Mouse (Mus musculus): ENCODE results near the gene Car4. TPM values are rescaled to one million over a fixed set of nuclear protein-coding genes. Genes with fewer than 3 reads are reported as not detected.

Car4 gene
- polyA plus RNA-seq, 1 experiment from 2014 or later, result 2.9 TPM

- WGBS, result 87% methylated on average over 10 of the region's 10 CpGs
- Histone ChIP-seq H3K27me3 (replicated peaks; ENCODE audit: low read depth, poor library complexity, severe bottlenecking) (peaks cover 25% of the 10 kb centered on the region), H3K9me3 (no peaks in the 10 kb centered on the region), H3K4me3 (no peak overlapping the region), H3K36me3 (replicated peaks) (no peaks in the 10 kb centered on the region), H3K4me1 (peaks cover 20% of the 10 kb centered on the region), H3K27ac (replicated peaks) (no peak overlapping the region)
- no peak for DNase-seq (ENCODE audit: low spot score)
Measured at GRCm38 (mm10) chr11:84940140-84940539, 17.4 kb upstream of the Car4 start.

DNA sequence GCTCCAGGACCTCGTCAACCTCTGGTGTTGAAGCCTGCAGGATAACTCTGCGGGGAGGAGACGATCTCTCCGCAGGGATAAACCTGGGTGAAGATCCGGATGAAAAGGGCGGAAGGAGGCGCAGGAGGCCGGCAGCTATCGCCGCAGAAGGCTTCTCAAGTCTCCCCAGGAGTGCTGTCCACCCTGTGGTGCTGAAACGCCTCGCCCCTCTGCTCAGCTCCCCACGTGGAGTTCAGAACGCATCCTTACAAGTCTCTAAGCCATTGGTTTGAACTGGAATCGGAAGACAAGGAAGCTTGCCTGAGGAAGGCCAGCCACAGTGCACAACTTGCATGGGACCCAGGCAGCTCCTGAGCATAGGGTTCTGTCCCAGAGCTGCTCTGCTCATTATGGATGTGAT lies 13.6 kb upstream of the Car4 start:
- no peaks in the 10 kb centered on the region for H3K9me3 ChIP-seq
- 2% methylated on average over 15 of the region's 15 CpGs for WGBS
- peak overlapping the region; percentile 45 for H3K4me3 ChIP-seq
- peaks cover 28% of the 10 kb centered on the region for H3K4me1 ChIP-seq
- H3K27ac ChIP-seq (replicated peaks), result no peak overlapping the region
- no peaks in the 10 kb centered on the region for H3K36me3 ChIP-seq (replicated peaks)
- DNase-seq (ENCODE audit: low spot score), result peak; percentile 89
- H3K27me3 ChIP-seq (replicated peaks; ENCODE audit: low read depth, poor library complexity, severe bottlenecking), result peaks cover 33% of the 10 kb centered on the region

- H3K9me3 ChIP-seq, result no peaks in the 10 kb centered on the region
- DNase-seq (ENCODE audit: low spot score), result peak; percentile 23
- H3K36me3 ChIP-seq (replicated peaks), result no peaks in the 10 kb centered on the region
- H3K4me1 ChIP-seq, result peaks cover 28% of the 10 kb centered on the region
- WGBS, result 2% methylated on average over 12 of the region's 12 CpGs
- 0 out of 2 replicates have a peak overlapping the region, but pooled peaks have one; percentile 14 for H3K27ac ChIP-seq (replicated peaks)
- H3K4me3 ChIP-seq, result peak overlapping the region; percentile 45
- peaks cover 33% of the 10 kb centered on the region for H3K27me3 ChIP-seq (replicated peaks; ENCODE audit: low read depth, poor library complexity, severe bottlenecking)
Measured at GRCm38 (mm10) chr11:84944639-84945435, 12.7 kb upstream of the Car4 start.

DNA sequence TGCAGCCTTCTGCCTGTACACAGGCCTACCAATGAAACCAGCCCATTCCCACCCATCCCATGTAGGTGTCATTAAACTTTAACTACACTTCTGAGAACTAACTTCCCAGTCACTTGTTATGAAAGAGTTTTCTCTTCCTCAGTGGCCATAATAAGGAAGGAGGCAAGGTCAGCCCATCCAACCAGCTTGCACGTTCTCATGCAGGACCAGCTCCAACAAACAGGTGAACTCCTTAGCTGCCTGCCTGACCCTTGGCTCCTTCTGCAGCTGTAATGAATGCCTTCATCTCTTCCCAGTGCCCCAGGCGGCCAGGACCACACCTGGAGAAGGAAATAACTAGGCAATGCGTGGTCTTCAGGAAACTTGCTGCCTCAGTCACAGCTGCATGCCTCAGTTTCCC lies 11.7 kb upstream of the Car4 start:
- DNase-seq (ENCODE audit: low spot score), result no peak
- Histone ChIP-seq H3K27me3 (replicated peaks; ENCODE audit: low read depth, poor library complexity, severe bottlenecking) (peaks cover 33% of the 10 kb centered on the region), H3K27ac (replicated peaks) (no peak overlapping the region), H3K4me3 (no peak overlapping the region), H3K36me3 (replicated peaks) (no peaks in the 10 kb centered on the region), H3K9me3 (no peaks in the 10 kb centered on the region), H3K4me1 (peaks cover 28% of the 10 kb centered on the region)
- WGBS, result 56% methylated on average over 3 of the region's 3 CpGs

DNA sequence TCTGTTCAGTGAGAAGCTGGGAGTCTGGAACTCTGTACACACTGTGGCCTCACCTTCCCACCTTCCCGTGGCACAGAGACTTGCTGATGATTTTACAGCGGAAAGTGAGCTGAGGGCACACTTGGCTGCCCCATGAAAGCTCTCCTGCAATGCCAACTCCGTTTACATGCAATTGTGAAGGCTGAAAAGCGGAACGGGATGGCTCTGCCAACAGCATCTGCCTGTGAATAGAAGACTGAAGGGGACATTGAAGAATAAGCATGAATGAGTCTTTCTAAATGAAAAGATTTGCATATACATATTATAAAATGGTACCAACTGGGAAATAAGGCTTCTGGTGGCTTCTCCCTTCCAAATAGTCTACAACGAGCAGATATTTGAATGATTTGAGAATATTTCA lies 10.4 kb upstream of the Car4 start:
- H3K4me1 ChIP-seq, result peaks cover 28% of the 10 kb centered on the region
- H3K36me3 ChIP-seq (replicated peaks), result no peaks in the 10 kb centered on the region
- peaks cover 33% of the 10 kb centered on the region for H3K27me3 ChIP-seq (replicated peaks; ENCODE audit: low read depth, poor library complexity, severe bottlenecking)
- no peak overlapping the region for H3K27ac ChIP-seq (replicated peaks)
- no peak overlapping the region for H3K4me3 ChIP-seq
- 79% methylated on average over 6 of the region's 6 CpGs for WGBS
- DNase-seq (ENCODE audit: low spot score), result no peak
- no peaks in the 10 kb centered on the region for H3K9me3 ChIP-seq

DNA sequence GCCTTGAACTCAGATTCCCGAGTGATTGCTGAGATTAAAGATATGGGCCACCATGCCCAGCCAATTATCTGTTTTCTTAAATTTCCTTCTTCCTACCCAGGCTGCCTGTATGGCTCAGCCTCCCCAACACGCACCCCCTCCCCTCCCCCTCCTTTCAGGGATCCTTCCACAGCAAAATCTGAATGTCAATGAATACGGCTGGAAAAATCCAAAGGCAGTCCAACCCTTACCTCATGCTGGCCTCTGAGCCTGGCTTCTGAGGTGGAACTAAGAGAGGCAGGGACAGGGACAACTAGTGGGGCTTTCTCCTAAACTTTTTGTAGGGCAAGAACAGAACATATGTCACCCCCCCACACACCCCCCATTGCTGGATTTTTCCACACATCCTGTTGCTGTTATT lies 9.5 kb upstream of the Car4 start:
- DNase-seq (ENCODE audit: low spot score), result no peak
- WGBS, result 49% methylated on average over 3 of the region's 3 CpGs
- H3K27me3 ChIP-seq (replicated peaks; ENCODE audit: low read depth, poor library complexity, severe bottlenecking), result peaks cover 28% of the 10 kb centered on the region
- H3K4me1 ChIP-seq, result peaks cover 28% of the 10 kb centered on the region
- H3K36me3 ChIP-seq (replicated peaks), result no peaks in the 10 kb centered on the region
- no peak overlapping the region for H3K4me3 ChIP-seq
- no peaks in the 10 kb centered on the region for H3K9me3 ChIP-seq
- no peak overlapping the region for H3K27ac ChIP-seq (replicated peaks)

DNA sequence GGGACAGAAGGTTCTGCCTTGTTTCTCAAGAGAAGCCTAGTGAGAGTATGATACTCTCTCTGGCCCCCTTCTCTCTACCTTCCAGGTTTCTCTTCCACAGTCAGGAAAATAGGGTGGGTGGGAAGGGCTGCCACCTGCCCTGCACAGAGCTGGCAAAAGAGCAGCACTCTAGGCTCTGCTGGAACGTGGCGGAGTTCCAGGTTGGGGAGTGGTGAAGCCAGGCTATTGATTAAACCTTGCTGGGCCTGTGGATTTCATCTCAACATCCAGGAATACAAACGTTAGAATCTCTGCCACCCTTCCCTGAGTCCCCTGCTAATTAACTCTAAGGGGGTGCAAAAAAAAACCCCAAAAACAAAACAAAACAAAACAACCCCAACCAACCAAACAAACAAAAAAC lies 9.1 kb upstream of the Car4 start:
- DNase-seq (ENCODE audit: low spot score), result no peak
- Histone ChIP-seq H3K27me3 (replicated peaks; ENCODE audit: low read depth, poor library complexity, severe bottlenecking) (peaks cover 23% of the 10 kb centered on the region), H3K4me3 (no peak overlapping the region), H3K36me3 (replicated peaks) (no peaks in the 10 kb centered on the region), H3K9me3 (no peaks in the 10 kb centered on the region), H3K4me1 (peaks cover 24% of the 10 kb centered on the region), H3K27ac (replicated peaks) (no peak overlapping the region)
- 44% methylated on average over 3 of the region's 3 CpGs for WGBS

DNA sequence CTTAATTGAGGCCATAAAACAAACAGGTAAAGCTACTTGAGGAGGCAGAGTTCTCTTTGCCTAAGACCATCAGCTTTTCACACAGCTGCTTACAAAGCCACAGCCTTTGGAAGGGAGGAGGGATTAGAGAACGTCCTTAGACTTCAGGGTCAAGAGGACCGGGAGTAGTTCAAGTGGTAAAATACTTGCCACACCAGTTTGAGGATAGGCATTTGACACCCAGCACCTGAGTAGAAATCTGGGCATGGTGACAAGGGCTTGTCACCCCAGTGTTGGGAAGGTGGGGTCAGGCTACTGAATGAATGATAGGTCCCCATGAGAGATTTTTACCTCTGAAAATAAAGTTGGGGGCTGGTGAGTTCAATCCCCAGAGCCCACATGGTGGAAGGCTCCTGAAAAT lies 5.0 kb upstream of the Car4 start:
- Histone ChIP-seq H3K4me3 (no peak overlapping the region), H3K27me3 (replicated peaks; ENCODE audit: low read depth, poor library complexity, severe bottlenecking) (peaks cover 23% of the 10 kb centered on the region), H3K9me3 (no peaks in the 10 kb centered on the region), H3K36me3 (replicated peaks) (no peaks in the 10 kb centered on the region), H3K4me1 (peaks cover 11% of the 10 kb centered on the region), H3K27ac (replicated peaks) (no peak overlapping the region)
- 46% methylated on average over 2 of the region's 2 CpGs for WGBS
- DNase-seq (ENCODE audit: low spot score), result no peak

DNA sequence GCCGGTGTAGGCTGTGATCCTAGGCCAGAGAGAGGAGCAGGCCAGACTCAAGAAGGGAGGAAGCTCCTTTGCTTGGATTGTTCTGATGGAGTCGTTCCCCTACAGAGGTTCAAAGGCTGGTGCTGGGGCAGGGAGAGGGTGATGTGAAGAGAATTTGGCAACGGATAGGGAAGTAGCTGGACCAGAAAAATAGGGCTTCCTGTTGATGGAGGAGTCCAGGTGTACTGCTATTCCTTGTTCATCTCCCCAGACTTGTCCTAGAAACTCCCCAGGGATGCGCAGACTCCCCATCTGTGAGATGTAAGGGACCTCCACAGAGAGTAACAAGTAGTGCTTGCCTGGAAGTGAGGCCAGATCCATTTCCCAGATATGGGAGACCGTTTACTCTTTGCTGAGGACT lies 1.2 kb upstream of the Car4 start:
- Histone ChIP-seq H3K27ac (replicated peaks) (no peak overlapping the region), H3K4me1 (peaks cover 39% of the 10 kb centered on the region), H3K36me3 (replicated peaks) (no peaks in the 10 kb centered on the region), H3K9me3 (no peaks in the 10 kb centered on the region), H3K4me3 (no peak overlapping the region), H3K27me3 (replicated peaks; ENCODE audit: low read depth, poor library complexity, severe bottlenecking) (peaks cover 49% of the 10 kb centered on the region)
- no peak for DNase-seq (ENCODE audit: low spot score)
- 32% methylated on average over 5 of the region's 5 CpGs for WGBS

DNA sequence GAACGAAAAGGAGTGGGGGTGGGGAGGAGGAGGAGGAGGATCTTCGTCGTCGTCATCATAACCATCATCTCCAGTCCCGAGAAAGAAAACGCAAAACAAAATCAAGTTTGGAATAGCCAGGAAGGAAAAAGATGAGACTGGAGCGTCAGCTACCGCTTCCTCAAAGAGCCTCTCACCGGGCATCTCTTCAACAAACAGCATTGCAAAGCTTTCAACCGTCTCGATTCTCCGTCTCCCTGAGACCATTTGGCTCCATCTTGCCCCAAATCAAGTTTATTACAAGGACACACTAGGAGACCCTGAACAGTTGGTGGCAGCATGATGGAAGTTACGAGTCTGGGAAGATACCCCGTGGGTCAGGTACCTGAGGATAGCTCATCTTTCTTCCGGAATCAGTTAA lies 415 bp upstream of the Car4 start:
- Histone ChIP-seq H3K4me1 (peaks cover 39% of the 10 kb centered on the region), H3K4me3 (peak overlapping the region; percentile 49), H3K27me3 (replicated peaks; ENCODE audit: low read depth, poor library complexity, severe bottlenecking) (peaks cover 49% of the 10 kb centered on the region), H3K36me3 (replicated peaks) (no peaks in the 10 kb centered on the region), H3K9me3 (no peaks in the 10 kb centered on the region), H3K27ac (replicated peaks) (no peak overlapping the region)
- 9% methylated on average over 15 of the region's 15 CpGs for whole genome bisulfite sequencing
- DNase-seq (ENCODE audit: low spot score), result no peak

DNA sequence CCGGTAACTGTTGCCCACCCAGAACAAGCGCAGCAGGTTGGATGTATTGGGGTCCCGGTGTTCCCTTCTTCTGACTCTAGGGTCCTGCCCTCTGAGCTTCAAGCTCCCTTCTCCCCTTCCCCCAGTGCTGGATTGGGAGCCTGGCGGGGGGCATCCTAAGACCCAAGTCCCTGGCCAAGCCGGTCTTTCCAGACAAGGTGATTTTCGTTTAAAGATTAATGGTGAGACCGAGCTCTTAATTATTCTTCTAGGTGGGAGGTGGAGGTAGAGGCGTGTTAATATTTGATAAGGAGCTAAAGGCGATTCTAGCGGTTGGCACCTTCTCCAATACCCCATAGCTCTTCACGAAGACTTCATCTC lies 665 bp downstream of the Car4 start:
- Histone ChIP-seq H3K27me3 (replicated peaks; ENCODE audit: low read depth, poor library complexity, severe bottlenecking) (peaks cover 49% of the 10 kb centered on the region), H3K4me1 (peaks cover 39% of the 10 kb centered on the region), H3K36me3 (replicated peaks) (no peaks in the 10 kb centered on the region), H3K27ac (replicated peaks) (no peak overlapping the region), H3K9me3 (no peaks in the 10 kb centered on the region), H3K4me3 (peak overlapping the region; percentile 49)
- 2% methylated on average over 11 of the region's 11 CpGs for WGBS
- DNase-seq (ENCODE audit: low spot score), result peak; percentile 30

GRCm38 (mm10) chr11:84959181-84959580 lies 1.6 kb downstream of the Car4 start:
- WGBS, result 16% methylated on average over 5 of the region's 5 CpGs
- no peaks in the 10 kb centered on the region for H3K9me3 ChIP-seq
- peaks cover 49% of the 10 kb centered on the region for H3K27me3 ChIP-seq (replicated peaks; ENCODE audit: low read depth, poor library complexity, severe bottlenecking)
- H3K4me1 ChIP-seq, result peaks cover 39% of the 10 kb centered on the region
- no peaks in the 10 kb centered on the region for H3K36me3 ChIP-seq (replicated peaks)
- H3K27ac ChIP-seq (replicated peaks), result no peak overlapping the region; the same call in 1 of the 2 replicates
- DNase-seq (ENCODE audit: low spot score), result peak; percentile 24
- H3K4me3 ChIP-seq, result no peak overlapping the region

GRCm38 (mm10) chr11:84959701-84960181 lies 2.2 kb downstream of the Car4 start:
- WGBS, result 2% methylated on average over 9 of the region's 9 CpGs
- Histone ChIP-seq H3K27me3 (replicated peaks; ENCODE audit: low read depth, poor library complexity, severe bottlenecking) (peaks cover 49% of the 10 kb centered on the region), H3K27ac (replicated peaks) (peak overlapping the region; percentile 71), H3K4me1 (peaks cover 39% of the 10 kb centered on the region), H3K4me3 (peak overlapping the region; percentile 24; the same call in 1 of the 2 replicates), H3K9me3 (no peaks in the 10 kb centered on the region), H3K36me3 (replicated peaks) (no peaks in the 10 kb centered on the region)
- DNase-seq (ENCODE audit: low spot score), result peak; percentile 42

Data from embryonic facial prominence, embryonic 10.5 days (tissue).